Mouse (Mus musculus) kidney, adult 2 months (tissue): ENCODE measurements around the gene Ngf. TPM values are rescaled to one million over a fixed set of nuclear protein-coding genes. Genes with fewer than 3 reads are reported as not detected.

Source experiments
- DNase-seq: peaks from one replicate; pipeline ENCODE4 v3.0.0; 2021
- H3K27ac ChIP-seq: fragments of 200-500 bp; 2 replicates; pipeline ENCODE4 v1.5.1; 2012; ENCODE audit warnings: low read depth, low read length, control low read depth, inconsistent platforms; ENCODE audit not compliant: insufficient read depth
- H3K27me3 ChIP-seq: fragments of 200-500 bp; replicated peaks from 2 replicates; pipeline ENCODE4 v1.6.1; 2012; ENCODE audit warnings: mild to moderate bottlenecking, moderate library complexity, low read length, inconsistent platforms; ENCODE audit not compliant: control insufficient read depth, insufficient read depth
- H3K36me3 ChIP-seq: fragments of 200-500 bp; 2 replicates; pipeline ENCODE4 v1.6.1; 2012; ENCODE audit warnings: mild to moderate bottlenecking, moderate library complexity, low read length, inconsistent platforms; ENCODE audit not compliant: control insufficient read depth, insufficient read depth
- H3K4me1 ChIP-seq: fragments of 200-500 bp; 2 replicates; pipeline ENCODE4 v1.6.1; 2011; ENCODE audit warnings: low read length; ENCODE audit not compliant: control insufficient read depth, insufficient read depth
- H3K4me3 ChIP-seq: fragments of 200-500 bp; 2 replicates; pipeline ENCODE4 v1.5.1; 2011; ENCODE audit warnings: mild to moderate bottlenecking, low read depth, low read length, control low read depth; ENCODE audit not compliant: insufficient read depth
- CTCF ChIP-seq: fragments of 200-500 bp; conservative IDR thresholded peaks from 2 replicates; pipeline ENCODE4 v1.5.1; 2011; ENCODE audit warnings: low read depth, mild to moderate bottlenecking, control low read depth, low read length, moderate library complexity, mixed read lengths; ENCODE audit not compliant: insufficient read depth, insufficient read length
- POLR2A ChIP-seq: fragments of 200-500 bp; IDR thresholded peaks from one replicate; pipeline ENCODE4 v1.6.1; 2011; ENCODE audit warnings: low read depth, low read length, control low read depth
- WGBS: fragments of 180-500 bp; shearing (Covaris S2); methylation state at CpG from one replicate; pipeline ENCODE4 v1.1.7; 2018; 5-methylcytosine and 5-hydroxymethylcytosine counted together
- polyA plus RNA-seq: library from polyadenylated mRNA; depleted of rRNA; stranded (reverse); fragments of >200 nt; gene quantifications from 2 replicates; pipeline ENCODE4 v1.2.3, GENCODE M21; 2012

Gene Ngf
- polyA plus RNA-seq, 1 experiment, result 17.0 TPM

GRCm38 (mm10) chr3:102507666-102508260 lies 38.0 kb downstream of the Ngf start:
- Histone ChIP-seq H3K36me3 (no peaks in the 10 kb centered on the region), H3K4me1 (no peaks in the 10 kb centered on the region), H3K27me3 (no peaks in the 10 kb centered on the region), H3K27ac (no peak overlapping the region), H3K4me3 (no peak overlapping the region)
- TF ChIP-seq CTCF (no peak), POLR2A (no peak)
- WGBS, result 62% methylated on average over 8 of the region's 8 CpGs
- no peak for DNase-seq

GRCm38 (mm10) chr3:102508455-102508854 lies 38.7 kb downstream of the Ngf start:
- no peaks in the 10 kb centered on the region for H3K4me1 ChIP-seq
- DNase-seq, result no peak
- no peaks in the 10 kb centered on the region for H3K36me3 ChIP-seq
- 34% methylated on average over 9 of the region's 9 CpGs for WGBS
- TF ChIP-seq POLR2A (no peak), CTCF (no peak)
- no peaks in the 10 kb centered on the region for H3K27me3 ChIP-seq
- H3K4me3 ChIP-seq, result no peak overlapping the region
- H3K27ac ChIP-seq, result no peak overlapping the region

GRCm38 (mm10) chr3:102509601-102510000 lies 39.9 kb downstream of the Ngf start:
- 78% methylated on average over 3 of the region's 3 CpGs for WGBS
- TF ChIP-seq CTCF, result no peak
- no peak for TF ChIP-seq POLR2A
- DNase-seq, result no peak
- Histone ChIP-seq H3K4me1 (no peaks in the 10 kb centered on the region), H3K27me3 (no peaks in the 10 kb centered on the region), H3K27ac (no peak overlapping the region), H3K36me3 (no peaks in the 10 kb centered on the region), H3K4me3 (no peak overlapping the region)

- H3K4me1 ChIP-seq, result no peaks in the 10 kb centered on the region
- H3K36me3 ChIP-seq, result no peaks in the 10 kb centered on the region
- 74% methylated on average over 4 of the region's 4 CpGs for WGBS
- H3K27ac ChIP-seq, result no peak overlapping the region
- no peak overlapping the region for H3K4me3 ChIP-seq
- DNase-seq, result no peak
- no peaks in the 10 kb centered on the region for H3K27me3 ChIP-seq
- TF ChIP-seq CTCF (no peak), POLR2A (no peak)
Observed at GRCm38 (mm10) chr3:102516937-102517336, 47.2 kb downstream of the Ngf start.

GRCm38 (mm10) chr3:102521061-102521460 lies 51.3 kb downstream of the Ngf start:
- no peak for DNase-seq
- Histone ChIP-seq H3K4me3 (no peak overlapping the region), H3K27ac (no peak overlapping the region), H3K4me1 (no peaks in the 10 kb centered on the region), H3K27me3 (no peaks in the 10 kb centered on the region), H3K36me3 (no peaks in the 10 kb centered on the region)
- no peak for TF ChIP-seq CTCF
- TF ChIP-seq POLR2A, result no peak
- WGBS, result 68% methylated on average over 5 of the region's 5 CpGs

- no peaks in the 10 kb centered on the region for H3K27me3 ChIP-seq
- no peak overlapping the region for H3K27ac ChIP-seq
- H3K36me3 ChIP-seq, result no peaks in the 10 kb centered on the region
- no peak for DNase-seq
- 78% methylated on average over 2 of the region's 2 CpGs for WGBS
- H3K4me1 ChIP-seq, result no peaks in the 10 kb centered on the region
- H3K4me3 ChIP-seq, result no peak overlapping the region
- TF ChIP-seq CTCF, result no peak
- no peak for TF ChIP-seq POLR2A
Observed at GRCm38 (mm10) chr3:102523711-102524110, 54.0 kb downstream of the Ngf start.

GRCm38 (mm10) chr3:102524951-102525350 lies 55.2 kb downstream of the Ngf start:
- Histone ChIP-seq H3K4me3 (no peak overlapping the region), H3K4me1 (no peaks in the 10 kb centered on the region), H3K27ac (no peak overlapping the region), H3K27me3 (no peaks in the 10 kb centered on the region), H3K36me3 (no peaks in the 10 kb centered on the region)
- TF ChIP-seq CTCF (no peak), POLR2A (no peak)
- DNase-seq, result no peak
- 77% methylated on average over 7 of the region's 7 CpGs for WGBS

- no peaks in the 10 kb centered on the region for H3K36me3 ChIP-seq
- DNase-seq, result no peak
- no peak overlapping the region for H3K4me3 ChIP-seq
- TF ChIP-seq POLR2A, result no peak
- TF ChIP-seq CTCF, result no peak
- H3K4me1 ChIP-seq, result no peaks in the 10 kb centered on the region
- H3K27ac ChIP-seq, result no peak overlapping the region
- H3K27me3 ChIP-seq, result no peaks in the 10 kb centered on the region
- 69% methylated on average over 8 of the region's 8 CpGs for WGBS
Observed at GRCm38 (mm10) chr3:102525856-102526255, 56.1 kb downstream of the Ngf start.
